Mouse (Mus musculus): ENCODE data around the gene Sirt3. TPM values are rescaled to one million over a fixed set of nuclear protein-coding genes. Genes with fewer than 3 reads are reported as not detected.

Sirt3 gene
- polyA plus RNA-seq, 1 experiment from 2014 or later = 32.4 TPM

DNA sequence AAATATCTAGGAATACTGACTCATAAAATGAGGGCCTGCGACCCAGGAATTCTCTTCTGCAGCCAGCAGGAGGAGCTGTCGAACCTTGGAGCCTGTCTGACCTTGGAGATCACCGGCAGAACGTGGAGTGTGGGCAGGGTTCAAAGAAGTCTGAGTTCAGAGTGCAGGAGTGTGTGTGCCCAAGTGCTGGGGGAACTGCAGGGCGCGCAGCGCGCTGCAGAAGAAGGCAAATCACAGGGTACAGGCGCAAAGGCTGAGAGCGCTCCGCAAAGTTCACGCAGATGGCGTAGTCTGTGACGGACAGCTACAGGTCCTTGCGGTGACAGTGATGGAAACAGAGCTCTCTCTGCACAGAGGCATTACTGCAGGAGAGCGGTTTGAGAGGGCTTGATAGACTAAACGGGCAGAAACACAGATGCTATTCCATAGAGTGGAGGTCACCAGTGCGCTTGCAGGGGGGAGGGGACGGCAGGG, 26.6 kb upstream of the Sirt3 start:
- Histone ChIP-seq H3K27me3 (replicated peaks) (no peaks in the 10 kb centered on the region), H3K36me3 (no peaks in the 10 kb centered on the region), H3K4me2 (replicated peaks) (peak overlapping the region; percentile 69), H3K27ac (no peak overlapping the region), H3K9ac (no peak overlapping the region), H3K9me3 (no peaks in the 10 kb centered on the region), H3K4me1 (peaks cover 4% of the 10 kb centered on the region; the same call in 1 of the 2 replicates), H3K4me3 (peak overlapping the region; percentile 27)
- WGBS = 1% methylated on average over 19 of the region's 19 CpGs
- ATAC-seq (ENCODE audit: low FRiP score, low read depth) = peak; percentile 48; the same call in 1 of the 2 replicates

DNA sequence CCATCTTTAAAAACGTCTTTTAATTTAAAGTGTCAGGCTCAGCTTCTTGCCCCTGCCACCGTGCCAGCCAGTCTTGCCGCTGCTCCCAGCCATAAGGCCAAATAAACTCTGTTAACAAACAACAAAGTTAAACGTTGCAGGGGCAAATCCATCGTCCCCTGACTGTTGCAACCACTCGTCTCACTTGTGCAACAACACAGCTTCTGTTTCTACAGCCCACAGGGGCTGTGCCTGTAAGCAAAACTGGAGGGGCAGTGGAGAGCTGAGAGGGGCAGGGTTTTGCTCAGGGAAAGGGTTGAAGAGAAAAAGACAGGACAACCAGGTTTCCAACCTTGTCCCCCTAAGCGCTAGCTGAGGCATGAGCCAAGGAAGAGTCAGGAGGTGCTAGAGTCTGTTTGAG, 26.1 kb upstream of the Sirt3 start:
- H3K36me3 ChIP-seq = no peaks in the 10 kb centered on the region
- no peak for ATAC-seq (ENCODE audit: low FRiP score, low read depth)
- H3K9ac ChIP-seq = no peak overlapping the region
- H3K9me3 ChIP-seq = no peaks in the 10 kb centered on the region
- H3K27me3 ChIP-seq (replicated peaks) = no peaks in the 10 kb centered on the region
- H3K27ac ChIP-seq = no peak overlapping the region
- 52% methylated on average over 7 of the region's 7 CpGs for WGBS
- H3K4me2 ChIP-seq (replicated peaks) = peak overlapping the region; percentile 69
- no peak overlapping the region for H3K4me3 ChIP-seq
- peaks cover 4% of the 10 kb centered on the region; the same call in 1 of the 2 replicates for H3K4me1 ChIP-seq

DNA sequence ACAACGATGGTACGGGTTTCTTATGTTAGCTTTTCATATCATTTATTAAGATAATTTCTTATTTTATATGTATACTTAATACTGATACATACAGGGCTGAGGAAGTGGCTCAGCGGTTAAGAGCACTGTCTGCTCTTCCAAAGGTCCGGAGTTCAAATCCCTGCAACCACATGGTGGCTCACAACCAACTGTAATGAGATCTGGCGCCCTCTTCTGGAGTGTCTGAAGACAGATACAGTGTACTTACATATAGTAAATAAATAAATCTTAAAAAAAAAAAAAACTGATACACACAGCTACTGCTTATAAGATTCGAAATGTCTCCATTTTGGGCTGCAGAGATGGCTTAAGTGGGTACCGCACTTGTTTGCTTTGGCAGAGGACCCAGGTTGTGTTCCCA, 25.6 kb upstream of the Sirt3 start:
- Histone ChIP-seq H3K9me3 (no peaks in the 10 kb centered on the region), H3K9ac (no peak overlapping the region), H3K27me3 (replicated peaks) (no peaks in the 10 kb centered on the region), H3K4me3 (no peak overlapping the region), H3K4me1 (peaks cover 4% of the 10 kb centered on the region; the same call in 1 of the 2 replicates), H3K27ac (no peak overlapping the region), H3K4me2 (replicated peaks) (no peak overlapping the region), H3K36me3 (no peaks in the 10 kb centered on the region)
- no peak for ATAC-seq (ENCODE audit: low FRiP score, low read depth)
- 86% methylated on average over 7 of the region's 7 CpGs for WGBS

- Histone ChIP-seq H3K27me3 (replicated peaks) (no peaks in the 10 kb centered on the region), H3K9me3 (no peaks in the 10 kb centered on the region), H3K9ac (no peak overlapping the region), H3K4me3 (no peak overlapping the region), H3K4me1 (peaks cover 4% of the 10 kb centered on the region; the same call in 1 of the 2 replicates), H3K27ac (no peak overlapping the region), H3K36me3 (no peaks in the 10 kb centered on the region), H3K4me2 (replicated peaks) (no peak overlapping the region)
- no peak for ATAC-seq (ENCODE audit: low FRiP score, low read depth)
- 83% methylated on average over 13 of the region's 13 CpGs for WGBS
These were observed 25.0 kb upstream of the Sirt3 start for GRCm38 (mm10) chr7:140907131-140907530.

GRCm38 (mm10) chr7:140905642-140906081, 23.6 kb upstream of the Sirt3 start:
- WGBS = 84% methylated on average over 2 of the region's 2 CpGs
- Histone ChIP-seq H3K27ac (no peak overlapping the region), H3K36me3 (no peaks in the 10 kb centered on the region), H3K4me2 (replicated peaks) (no peak overlapping the region), H3K9ac (no peak overlapping the region), H3K9me3 (no peaks in the 10 kb centered on the region), H3K4me3 (no peak overlapping the region), H3K4me1 (peaks cover 4% of the 10 kb centered on the region; the same call in 1 of the 2 replicates), H3K27me3 (replicated peaks) (no peaks in the 10 kb centered on the region)
- ATAC-seq (ENCODE audit: low FRiP score, low read depth) = no peak

- Histone ChIP-seq H3K4me2 (replicated peaks) (no peak overlapping the region), H3K9ac (no peak overlapping the region), H3K4me3 (no peak overlapping the region), H3K4me1 (no peaks in the 10 kb centered on the region), H3K9me3 (no peaks in the 10 kb centered on the region), H3K36me3 (peaks cover 14% of the 10 kb centered on the region), H3K27ac (no peak overlapping the region), H3K27me3 (replicated peaks) (no peaks in the 10 kb centered on the region)
- peak; percentile 67; the same call in 1 of the 2 replicates for ATAC-seq (ENCODE audit: low FRiP score, low read depth)
- WGBS = 24% methylated on average over 13 of the region's 13 CpGs
These were observed 21.1 kb upstream of the Sirt3 start for GRCm38 (mm10) chr7:140903212-140903611.

GRCm38 (mm10) chr7:140902036-140902875, 20.1 kb upstream of the Sirt3 start:
- no peak overlapping the region for H3K9ac ChIP-seq
- no peaks in the 10 kb centered on the region for H3K4me1 ChIP-seq
- H3K27ac ChIP-seq = no peak overlapping the region
- no peaks in the 10 kb centered on the region for H3K9me3 ChIP-seq
- H3K4me2 ChIP-seq (replicated peaks) = no peak overlapping the region
- no peak overlapping the region for H3K4me3 ChIP-seq
- no peak for ATAC-seq (ENCODE audit: low FRiP score, low read depth)
- no peaks in the 10 kb centered on the region for H3K27me3 ChIP-seq (replicated peaks)
- H3K36me3 ChIP-seq = peaks cover 23% of the 10 kb centered on the region
- WGBS = 80% methylated on average over 15 of the region's 15 CpGs

DNA sequence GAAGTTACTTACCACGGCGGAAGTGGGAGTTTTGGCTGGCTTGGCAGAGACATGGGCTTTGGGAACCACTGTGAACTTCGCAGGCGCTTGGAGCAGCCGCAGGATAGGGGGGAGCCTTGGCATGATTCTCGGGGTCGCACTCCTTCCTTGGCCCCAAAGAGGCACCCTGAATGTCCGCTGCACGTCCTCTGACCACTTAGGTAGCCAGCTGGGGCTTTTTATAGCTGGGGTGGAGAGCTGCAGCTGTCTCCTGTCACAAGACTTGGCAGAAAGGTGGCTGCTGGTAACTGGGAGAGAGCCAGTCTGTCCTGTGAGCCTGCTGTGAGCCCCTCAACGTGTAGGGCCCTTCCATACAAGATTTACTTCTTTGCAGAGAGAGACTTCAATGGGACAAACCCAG, 18.1 kb upstream of the Sirt3 start, which contains the start of gene Cox8b:
TSS of gene Cox8b (minus strand) at position 227 of the 400 bp plus-strand sequence.
- no peak within 1 kb of the TSS for H3K4me2 ChIP-seq (replicated peaks)
- peaks cover 40% of the 10 kb centered on the region for H3K36me3 ChIP-seq
- no peak within 1 kb of the TSS for H3K9ac ChIP-seq
- H3K27ac ChIP-seq = no peak within 1 kb of the TSS
- WGBS = 82% methylated on average over 10 of the region's 10 CpGs
- ATAC-seq (ENCODE audit: low FRiP score, low read depth) = no peak
- no peaks in the 10 kb centered on the region for H3K4me1 ChIP-seq
- no peaks in the 10 kb centered on the region for H3K9me3 ChIP-seq
- H3K27me3 ChIP-seq (replicated peaks) = no peaks in the 10 kb centered on the region
- no peak within 1 kb of the TSS for H3K4me3 ChIP-seq

GRCm38 (mm10) chr7:140899121-140899520, 17.0 kb upstream of the Sirt3 start:
- Histone ChIP-seq H3K4me3 (no peak overlapping the region), H3K4me1 (no peaks in the 10 kb centered on the region), H3K36me3 (peaks cover 49% of the 10 kb centered on the region), H3K9ac (0 out of 2 replicates have a peak overlapping the region, but pooled peaks have one; percentile 13), H3K27ac (no peak overlapping the region), H3K9me3 (no peaks in the 10 kb centered on the region), H3K4me2 (replicated peaks) (no peak overlapping the region), H3K27me3 (replicated peaks) (no peaks in the 10 kb centered on the region)
- 81% methylated on average over 3 of the region's 3 CpGs for WGBS
- no peak for ATAC-seq (ENCODE audit: low FRiP score, low read depth)

- Histone ChIP-seq H3K9me3 (no peaks in the 10 kb centered on the region), H3K4me1 (no peaks in the 10 kb centered on the region), H3K9ac (peak overlapping the region; percentile 26; the same call in 1 of the 2 replicates), H3K4me2 (replicated peaks) (no peak overlapping the region), H3K27ac (no peak overlapping the region), H3K4me3 (no peak overlapping the region), H3K27me3 (replicated peaks) (no peaks in the 10 kb centered on the region), H3K36me3 (peaks cover 58% of the 10 kb centered on the region)
- no peak for ATAC-seq (ENCODE audit: low FRiP score, low read depth)
- WGBS = 88% methylated on average over 7 of the region's 7 CpGs
These were observed 15.8 kb upstream of the Sirt3 start for GRCm38 (mm10) chr7:140897863-140898262.

GRCm38 (mm10) chr7:140894611-140895010, 12.5 kb upstream of the Sirt3 start:
- no peaks in the 10 kb centered on the region for H3K9me3 ChIP-seq
- H3K27ac ChIP-seq = no peak overlapping the region
- no peak overlapping the region for H3K4me2 ChIP-seq (replicated peaks)
- H3K4me3 ChIP-seq = no peak overlapping the region
- no peak overlapping the region for H3K9ac ChIP-seq
- peaks cover 77% of the 10 kb centered on the region for H3K36me3 ChIP-seq
- 93% methylated on average over 3 of the region's 3 CpGs for WGBS
- H3K4me1 ChIP-seq = no peaks in the 10 kb centered on the region
- no peak for ATAC-seq (ENCODE audit: low FRiP score, low read depth)
- no peaks in the 10 kb centered on the region for H3K27me3 ChIP-seq (replicated peaks)

- no peaks in the 10 kb centered on the region for H3K9me3 ChIP-seq
- no peak overlapping the region for H3K9ac ChIP-seq
- ATAC-seq (ENCODE audit: low FRiP score, low read depth) = no peak
- no peak overlapping the region for H3K4me2 ChIP-seq (replicated peaks)
- no peaks in the 10 kb centered on the region for H3K4me1 ChIP-seq
- no peak overlapping the region for H3K27ac ChIP-seq
- H3K4me3 ChIP-seq = no peak overlapping the region
- 92% methylated on average over 7 of the region's 7 CpGs for WGBS
- no peaks in the 10 kb centered on the region for H3K27me3 ChIP-seq (replicated peaks)
- H3K36me3 ChIP-seq = peaks cover 77% of the 10 kb centered on the region
These were observed 11.9 kb upstream of the Sirt3 start for GRCm38 (mm10) chr7:140894031-140894430.
